Mouse (Mus musculus) T-helper 1 cell (primary cell): ENCODE data around the gene Dip2a.

ENCODE experiments used
- in situ Hi-C: fragments of 300-600 bp; cut with MboI, MseI; formaldehyde crosslinking; loops from one replicate; pipeline ENCODE4 v1.15.1; 2025; ENCODE audit warnings: high pct_unique_total_duplicates

The Dip2a gene

DNA sequence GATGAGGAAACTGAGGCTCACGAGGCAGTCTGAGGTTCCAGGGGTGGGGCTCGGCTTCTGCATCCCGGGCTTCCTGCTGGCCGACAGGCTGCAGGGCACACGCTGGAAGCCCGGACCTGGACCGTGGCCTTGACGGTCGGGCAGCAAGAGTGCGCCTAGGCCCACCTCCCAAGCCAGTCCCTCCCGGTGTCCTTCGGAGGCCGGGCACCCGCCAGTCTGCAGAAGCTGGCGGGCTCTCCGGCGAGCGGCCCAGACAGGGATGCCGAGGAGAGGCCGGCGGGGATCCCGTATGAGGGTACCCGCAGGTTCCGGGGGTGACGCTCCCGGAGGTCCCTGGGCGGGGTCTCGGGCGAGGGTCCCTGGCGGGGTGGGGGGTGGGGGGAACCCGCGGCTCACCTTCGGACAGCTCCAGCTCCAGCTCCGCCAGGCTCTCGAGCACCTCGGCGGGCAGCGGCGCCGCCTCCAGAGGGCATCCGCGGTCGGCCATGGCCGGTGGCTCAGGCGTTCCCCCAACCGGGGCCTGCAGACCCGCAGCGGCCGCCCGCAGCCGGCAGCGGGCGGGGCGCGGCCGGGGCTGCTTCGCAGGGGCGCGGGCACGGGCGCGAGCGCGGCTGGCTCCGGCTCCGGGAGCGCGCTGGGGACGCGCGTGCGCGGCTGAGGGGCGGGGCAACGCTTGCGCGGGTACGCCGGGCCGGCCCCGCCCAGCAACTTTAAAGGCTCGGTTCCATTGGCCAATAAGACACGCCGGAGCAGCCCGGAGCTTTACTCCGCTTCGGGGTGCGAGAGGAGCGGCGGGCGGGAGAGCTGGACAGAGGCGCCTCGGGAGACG, at the start of gene Dip2a:
Dip2a (minus strand) TSS at position 581 of the 829 bp plus-strand sequence.
- in situ Hi-C loops: loop anchor here (5.0 kb wide), 1 partner anchor 1267 kb away; no protein-coding TSS in a partner anchor

DNA sequence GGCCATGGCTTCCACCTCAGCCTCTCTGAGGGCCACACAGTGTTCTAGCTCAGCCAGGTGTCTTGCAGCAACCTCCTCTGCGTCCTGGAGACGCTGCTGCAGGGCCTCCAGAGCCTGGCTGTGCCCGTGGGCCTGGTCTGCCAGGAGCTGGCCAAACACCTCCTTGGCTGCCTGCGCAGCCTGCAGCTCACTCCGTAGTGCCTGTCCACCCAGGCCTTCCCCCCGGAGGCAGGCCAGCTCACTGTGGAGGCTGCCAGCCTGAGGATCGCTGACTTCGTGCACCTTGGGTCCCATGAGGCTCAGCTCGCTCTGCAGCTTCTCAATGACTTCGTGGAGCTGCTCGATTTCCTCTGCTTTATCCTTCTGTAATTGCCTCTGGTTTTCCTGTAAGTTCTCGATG, 47.5 kb upstream of the Dip2a start:
- in situ Hi-C loops: no loop called here

- in situ Hi-C loops: no loop called here
These were observed 46.7 kb upstream of the Dip2a start for GRCm38 (mm10) chr10:76391786-76392185.

DNA sequence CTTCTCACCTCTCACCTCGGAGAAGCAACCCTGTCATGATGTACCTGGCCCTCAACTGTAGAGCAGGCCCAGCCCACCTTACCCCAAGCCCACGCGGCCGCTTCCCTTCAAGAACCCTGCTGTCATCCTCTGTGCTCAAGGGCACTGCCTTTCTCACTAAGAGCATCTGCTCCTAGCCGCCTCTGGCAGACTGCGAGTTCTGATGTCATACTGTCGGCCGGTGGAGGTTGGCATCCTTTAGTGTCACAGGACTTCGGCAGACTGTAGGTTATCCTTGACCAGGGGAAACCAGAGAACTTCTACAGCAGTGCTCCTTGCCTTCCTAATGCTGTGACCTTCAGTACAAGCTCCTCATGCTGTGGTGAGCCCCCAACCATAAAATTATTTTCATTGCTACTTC, 46.1 kb upstream of the Dip2a start:
- in situ Hi-C loops: no loop called here

DNA sequence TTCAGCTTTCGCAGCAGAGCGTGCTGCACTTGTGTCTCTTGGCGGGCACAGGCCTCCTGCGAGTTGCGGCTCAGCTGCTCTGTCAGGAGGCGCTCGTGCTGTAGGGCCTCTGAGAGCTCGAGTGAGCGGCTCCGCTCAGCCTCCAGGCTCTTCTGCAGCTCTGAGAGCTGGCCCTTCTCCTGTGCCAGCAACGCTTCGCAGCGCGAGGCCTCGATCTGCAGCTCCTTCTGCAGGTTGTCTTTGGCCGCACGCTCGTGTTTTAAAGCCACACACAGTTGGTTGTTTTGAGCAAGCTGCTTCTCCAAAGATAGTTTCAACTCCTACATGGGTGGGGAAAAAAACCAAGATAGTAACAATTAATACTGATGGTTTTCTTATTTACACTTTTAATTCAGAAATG, 29.9 kb upstream of the Dip2a start:
- in situ Hi-C loops: no loop called here

DNA sequence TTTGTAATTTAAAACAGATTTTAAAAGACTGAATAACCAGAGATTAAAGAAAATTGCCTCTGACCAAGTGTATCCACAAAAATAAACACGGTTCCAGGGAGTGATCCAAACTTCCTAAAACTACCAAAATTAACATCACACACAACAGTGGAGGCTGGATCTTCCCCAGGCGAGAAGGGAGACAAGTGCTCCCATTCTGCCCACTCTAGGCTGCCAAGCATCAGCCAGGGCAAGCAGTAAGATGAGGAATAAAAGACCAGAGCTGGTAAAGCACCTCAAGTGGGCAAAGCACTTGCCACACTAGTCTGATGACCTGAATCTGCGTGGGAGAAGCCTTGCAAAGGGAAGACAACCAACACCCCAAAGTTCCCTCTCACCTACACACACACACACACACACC, 26.6 kb upstream of the Dip2a start:
- in situ Hi-C loops: no loop called here

DNA sequence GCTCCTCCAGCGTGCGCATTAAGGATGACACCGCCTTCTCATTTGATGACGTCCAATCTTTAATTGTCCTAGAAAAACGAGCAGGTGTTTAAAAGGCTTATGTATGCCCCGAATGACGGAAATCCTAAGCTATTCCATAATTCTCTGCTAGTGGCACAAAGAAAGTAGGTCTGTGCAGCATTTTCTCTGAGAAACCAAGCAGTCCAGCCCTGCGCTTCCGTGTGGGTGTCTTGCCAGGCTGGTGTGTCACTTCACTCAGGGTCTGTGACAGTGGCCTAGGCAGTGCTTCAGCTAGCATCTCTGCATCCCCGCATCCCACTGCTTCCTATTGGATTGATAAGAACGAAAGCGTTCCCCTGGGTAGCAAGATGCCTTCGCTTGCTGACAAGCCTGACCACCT, 23.7 kb upstream of the Dip2a start:
- in situ Hi-C loops: no loop called here

DNA sequence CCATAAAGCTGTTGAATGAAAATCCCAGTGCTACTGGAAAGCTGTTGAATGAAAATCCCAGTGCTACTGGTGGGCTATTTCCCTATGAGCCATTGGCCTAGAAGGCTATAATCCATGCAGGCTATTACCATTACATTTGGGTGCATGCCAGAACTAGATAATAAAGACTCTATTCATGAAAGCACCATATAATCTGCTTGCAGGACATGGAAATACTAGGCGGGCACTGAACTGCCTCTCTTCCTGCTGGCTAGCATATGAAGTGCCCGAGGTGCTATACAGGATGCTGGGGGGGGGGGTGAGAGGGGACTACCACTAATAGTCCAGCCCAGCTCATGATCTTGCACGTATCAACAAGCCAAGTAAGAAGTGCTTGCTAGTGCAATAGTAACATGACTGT, 18.1 kb upstream of the Dip2a start:
- in situ Hi-C loops: no loop called here

- in situ Hi-C loops: no loop called here
These were observed 13.4 kb upstream of the Dip2a start for GRCm38 (mm10) chr10:76358468-76358867.

- in situ Hi-C loops: no loop called here
These were observed 12.3 kb upstream of the Dip2a start for GRCm38 (mm10) chr10:76357286-76357875.

- in situ Hi-C loops: no loop called here
These were observed 9.9 kb upstream of the Dip2a start for GRCm38 (mm10) chr10:76354974-76355373.

GRCm38 (mm10) chr10:76353986-76354385, 8.9 kb upstream of the Dip2a start:
- in situ Hi-C loops: no loop called here

GRCm38 (mm10) chr10:76351953-76352352, 6.9 kb upstream of the Dip2a start:
- in situ Hi-C loops: no loop called here

DNA sequence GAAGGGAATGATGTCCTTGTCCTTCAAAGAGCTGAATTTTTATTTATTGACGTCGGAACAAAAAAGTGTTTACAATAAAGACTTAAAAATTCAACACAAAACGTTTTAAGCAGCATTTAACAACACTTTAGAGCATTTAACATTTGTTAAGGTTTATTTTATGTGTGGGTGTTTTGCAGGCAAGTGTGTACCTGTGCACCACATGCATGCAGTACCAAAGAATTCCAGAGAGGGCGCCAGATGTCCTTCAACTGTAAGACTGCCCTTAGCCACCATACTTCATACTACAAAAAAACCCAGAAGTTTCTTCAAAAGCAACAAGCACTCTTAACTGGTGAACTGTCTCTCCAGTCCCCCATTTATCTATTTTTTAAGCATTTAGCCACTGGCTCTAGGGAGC, 1.5 kb upstream of the Dip2a start:
- in situ Hi-C loops: loop anchor here (5.0 kb wide), 1 partner anchor 1266 kb away; no protein-coding TSS in a partner anchor

GRCm38 (mm10) chr10:76346043-76346491, 976 bp upstream of the Dip2a start:
- in situ Hi-C loops: loop anchor here (5.0 kb wide), 1 partner anchor 1266 kb away; no protein-coding TSS in a partner anchor

GRCm38 (mm10) chr10:76345540-76345902, 430 bp upstream of the Dip2a start:
- in situ Hi-C loops: loop anchor here (5.0 kb wide), 1 partner anchor 1267 kb away; no protein-coding TSS in a partner anchor

GRCm38 (mm10) chr10:76334350-76334749, 10.7 kb downstream of the Dip2a start:
- in situ Hi-C loops: no loop called here

DNA sequence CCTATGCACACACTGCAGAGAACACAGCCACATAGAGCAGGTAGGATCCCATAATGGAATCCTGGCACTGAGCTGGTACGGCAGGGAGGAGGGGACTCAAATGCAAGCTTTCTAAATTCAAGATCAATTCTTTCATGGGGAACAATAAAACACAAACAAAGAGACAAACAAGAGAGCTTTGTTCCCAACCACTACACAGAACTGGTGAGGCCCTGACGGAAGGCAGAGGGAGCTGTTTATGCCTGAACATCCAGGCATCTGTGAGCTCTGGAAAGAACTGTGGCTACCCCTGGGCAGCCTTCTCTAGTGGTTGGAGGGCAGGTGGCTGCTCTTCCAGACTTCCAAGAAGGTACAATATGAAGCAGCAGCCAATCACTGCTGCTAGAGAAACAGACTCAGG, 13.1 kb downstream of the Dip2a start:
- in situ Hi-C loops: no loop called here

- in situ Hi-C loops: no loop called here
These were observed 16.0 kb downstream of the Dip2a start for GRCm38 (mm10) chr10:76329093-76329492.

DNA sequence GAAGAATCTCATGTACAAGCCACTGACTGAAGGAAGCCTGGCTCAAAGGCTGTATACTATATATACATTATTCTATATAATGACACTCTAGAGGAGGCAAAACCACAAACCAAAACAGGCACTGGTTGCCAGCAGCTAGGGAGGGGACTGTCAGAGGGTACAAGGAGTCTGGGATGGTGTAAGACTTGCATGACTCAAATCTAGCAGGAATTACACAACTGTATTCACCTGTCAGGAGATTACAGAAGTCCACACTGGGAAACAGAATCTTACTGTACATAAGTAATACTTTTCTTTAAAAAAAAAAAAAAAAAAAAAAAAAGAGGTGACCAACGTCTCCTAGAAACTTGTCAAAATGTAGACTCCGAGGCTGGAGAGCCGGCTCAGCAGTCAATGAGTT, 16.5 kb downstream of the Dip2a start:
- in situ Hi-C loops: no loop called here

DNA sequence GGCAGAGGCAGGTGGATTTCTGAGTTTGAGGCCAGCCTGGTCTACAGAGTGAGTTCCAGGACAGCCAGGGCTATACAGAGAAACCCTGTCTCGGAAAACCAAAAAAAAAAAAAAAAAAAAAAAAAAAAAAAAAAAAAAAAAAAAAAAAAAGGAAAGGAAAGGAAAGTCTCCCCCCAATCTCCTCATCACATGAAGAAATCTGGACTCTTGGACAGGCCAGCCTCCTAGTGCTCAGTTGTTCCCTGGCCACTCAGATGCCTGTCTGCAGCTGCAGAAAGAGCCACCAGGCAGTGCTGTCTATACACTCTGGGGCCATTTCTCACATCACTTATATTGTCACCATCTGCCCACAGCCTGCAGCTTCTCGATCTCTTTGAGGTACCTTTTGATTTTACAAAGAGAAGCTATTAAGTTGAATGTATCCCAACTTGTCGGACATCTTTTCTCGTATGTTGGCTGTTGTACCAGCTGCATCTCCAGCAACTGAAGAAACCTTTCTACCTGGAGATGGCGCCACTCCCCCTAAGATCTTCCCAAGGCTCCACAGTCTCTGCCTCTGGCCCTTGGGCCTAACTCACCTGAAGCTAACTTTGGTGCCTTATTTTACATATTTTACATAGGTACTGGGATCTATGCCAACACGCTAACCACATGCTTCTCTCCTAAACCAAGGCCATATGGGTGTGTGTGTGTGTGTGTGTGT, 18.6 kb downstream of the Dip2a start:
- in situ Hi-C loops: no loop called here

GRCm38 (mm10) chr10:76317623-76318022, 27.5 kb downstream of the Dip2a start:
- in situ Hi-C loops: no loop called here
